Mouse (Mus musculus) c-Kit-negative CD71-positive TER-119-positive erythroid progenitor cells, embryonic 14.5 days (primary cell): ENCODE measurements around the gene Colec11.

ENCODE experiments used
- DNase-seq: peaks from one replicate; pipeline ENCODE4 v3.0.0-alpha.2; 2013; ENCODE audit warnings: low read depth, low spot score

Gene Colec11

DNA sequence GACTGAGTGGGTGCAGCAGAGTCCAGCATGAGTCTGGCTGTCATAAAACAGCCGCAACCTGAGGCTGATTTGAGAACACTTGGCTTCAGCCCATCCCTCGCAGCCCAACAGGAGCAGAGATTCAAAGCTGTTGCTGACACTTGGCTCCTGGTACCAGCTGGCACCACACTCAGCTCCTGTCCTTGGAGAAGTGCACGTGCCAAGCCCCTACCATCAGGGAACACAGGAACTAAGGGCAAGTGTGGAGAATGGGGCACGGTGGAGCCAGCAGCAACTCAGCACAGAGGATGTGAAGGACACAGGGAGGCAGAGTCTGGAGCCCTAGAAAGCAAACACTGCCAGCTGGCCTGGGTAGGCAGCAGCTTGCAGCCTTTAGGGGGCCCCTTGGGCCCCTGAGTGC is 20.9 kb downstream of the Colec11 start:
- no peak for DNase-seq

DNA sequence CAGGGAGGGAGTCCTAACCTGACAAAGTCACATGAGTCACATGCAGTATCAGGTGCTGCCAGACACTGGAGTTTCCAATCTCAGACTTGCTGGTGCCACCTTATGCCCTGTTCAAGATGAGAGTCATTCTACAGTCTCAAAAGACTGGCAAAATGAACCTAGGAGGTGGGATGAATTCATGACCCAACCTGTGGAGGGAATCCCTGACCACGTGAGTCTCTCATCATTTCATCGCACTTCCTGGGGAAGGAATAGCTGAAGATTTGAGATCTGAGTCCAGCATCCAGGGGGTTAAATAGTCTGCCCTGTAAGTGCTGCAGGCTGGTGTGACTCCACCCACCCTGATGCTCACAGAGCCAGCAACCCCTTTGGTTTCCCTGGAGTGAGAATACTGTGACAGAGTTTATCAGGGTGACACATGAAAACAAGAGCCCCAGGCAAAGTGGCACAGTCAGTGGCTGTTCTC is 24.6 kb downstream of the Colec11 start:
- no peak for DNase-seq

DNA sequence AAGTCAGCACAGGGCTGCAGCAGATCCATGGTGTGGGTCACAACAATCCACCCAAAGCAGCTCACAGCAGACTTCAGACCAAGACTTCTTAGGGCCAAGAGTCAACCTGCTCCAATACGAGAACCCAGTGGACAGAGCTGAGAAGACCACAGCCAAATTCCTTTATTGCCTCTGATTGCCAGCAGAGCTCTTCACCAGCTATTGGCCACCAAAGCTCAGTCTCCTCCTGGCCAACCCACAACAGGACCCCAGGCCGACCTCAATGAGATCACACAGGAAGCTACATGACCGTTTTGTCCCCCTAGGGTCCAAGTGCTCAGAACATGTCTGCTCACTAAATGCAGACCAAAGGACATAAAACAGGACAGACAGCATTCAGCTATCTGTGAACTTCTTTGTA is 25.1 kb downstream of the Colec11 start:
- DNase-seq: no peak

DNA sequence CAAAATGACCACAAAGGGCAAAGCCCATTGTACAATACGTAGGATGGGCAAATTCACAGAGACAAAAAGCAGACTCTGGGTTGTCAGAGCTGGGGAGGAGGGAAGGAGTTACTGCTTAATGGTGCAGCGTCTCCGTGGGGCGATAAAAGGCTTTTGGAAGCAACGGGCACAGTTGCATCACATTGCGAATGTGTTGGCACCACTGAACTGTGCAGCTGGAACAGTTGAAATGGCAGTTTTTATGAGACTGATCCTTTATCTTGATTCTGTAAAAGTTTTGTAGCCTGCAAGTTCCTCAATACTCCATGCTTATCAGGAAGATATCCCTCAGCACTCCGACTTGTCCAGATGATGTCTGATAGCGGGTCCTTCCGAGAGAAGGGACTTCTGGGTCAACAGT is 25.5 kb downstream of the Colec11 start:
- DNase-seq: no peak

DNA sequence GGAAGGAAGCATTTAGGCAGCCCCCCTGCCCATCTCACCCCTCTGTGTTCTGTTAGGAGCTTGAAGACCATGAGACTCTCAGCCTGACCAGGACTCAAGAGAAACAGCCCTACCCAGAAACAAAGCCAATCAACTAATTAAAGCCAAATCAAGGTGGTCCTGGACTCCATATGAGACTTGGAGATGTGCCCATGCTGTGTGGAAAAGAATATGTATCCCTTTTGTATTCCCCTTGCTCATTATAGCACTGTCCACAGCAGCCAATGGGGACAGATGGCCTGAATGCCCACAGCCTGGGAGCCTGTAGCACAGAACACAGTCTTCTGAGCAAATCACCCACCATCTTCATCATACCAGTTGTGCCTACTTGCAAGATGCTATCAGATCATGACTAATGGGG is 26.3 kb downstream of the Colec11 start:
- no peak for DNase-seq

DNA sequence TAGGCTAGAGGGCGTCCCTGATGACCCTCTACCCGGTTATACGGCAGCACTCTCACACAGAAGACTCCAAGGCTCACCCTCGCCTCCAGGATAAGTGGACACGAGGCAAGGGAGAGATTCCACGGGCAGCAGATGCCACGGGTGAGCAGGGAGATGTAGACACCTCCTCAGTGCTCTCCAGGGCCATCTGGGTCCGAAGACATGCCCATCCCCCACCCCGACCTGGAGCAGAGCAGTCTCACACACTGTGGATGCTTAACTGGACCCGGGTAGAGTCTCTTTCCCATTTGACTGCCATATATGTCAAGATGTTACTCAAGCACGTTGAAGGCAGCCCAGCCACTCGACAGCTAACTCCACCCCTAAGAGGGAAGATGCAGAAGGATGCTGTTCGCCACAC is 32.7 kb downstream of the Colec11 start:
- DNase-seq: no peak

DNA sequence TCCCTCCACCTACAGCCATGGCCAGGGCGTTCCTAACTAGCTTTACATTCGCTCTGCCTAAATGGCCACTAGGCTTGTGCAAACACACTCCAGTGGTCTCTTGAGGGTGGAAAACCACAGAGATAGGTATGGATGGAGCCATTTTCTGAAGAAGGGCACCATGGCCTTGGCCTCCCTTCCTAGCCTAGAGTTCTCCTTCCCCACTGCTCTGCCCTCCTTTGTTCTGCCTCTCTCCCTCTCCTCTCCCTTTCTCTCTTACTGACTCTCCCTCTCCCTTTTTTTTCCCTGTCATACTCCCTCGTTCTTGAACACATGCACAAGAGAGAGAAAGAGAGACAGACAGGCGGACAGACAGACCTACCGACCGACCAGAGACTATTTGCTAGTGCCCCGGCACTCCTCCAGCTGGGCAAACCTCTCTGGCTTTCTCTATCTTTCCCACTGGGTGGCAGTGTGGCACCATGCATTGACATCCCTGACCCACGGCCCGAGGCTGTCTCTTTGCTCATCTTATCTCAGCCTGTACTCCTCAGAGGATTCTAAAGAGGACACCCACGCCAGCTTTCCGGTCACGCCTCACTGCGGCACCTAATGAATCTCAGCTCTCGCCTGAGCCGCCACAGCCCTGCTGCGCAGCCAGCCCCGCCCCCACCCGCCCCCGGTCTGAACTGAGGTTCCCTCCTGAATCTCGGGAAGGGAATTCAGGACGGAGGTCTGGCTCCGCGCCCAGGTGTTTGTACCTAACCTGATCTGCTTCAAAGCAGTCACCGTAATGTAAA is 33.9 kb downstream of the Colec11 start:
- DNase-seq: peak; percentile 11

DNA sequence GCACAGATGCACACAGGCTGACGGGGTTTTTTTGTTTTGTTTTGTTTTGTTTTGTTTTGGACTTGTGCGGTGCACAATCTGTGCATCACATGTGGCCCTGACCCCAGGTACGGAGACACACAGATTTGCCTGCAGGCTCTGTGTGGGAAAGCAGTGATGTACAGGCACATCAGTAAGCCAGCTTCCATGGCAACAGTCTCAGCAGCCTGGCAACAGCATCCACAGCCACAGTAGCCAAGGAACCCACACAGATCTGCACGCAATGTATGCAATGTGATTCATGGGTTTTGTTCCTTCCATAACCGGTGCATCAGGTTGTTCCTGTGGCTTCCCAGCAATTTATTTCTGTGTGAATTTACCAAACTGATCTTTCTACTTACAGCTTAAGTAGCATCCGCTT is 35.2 kb downstream of the Colec11 start:
- no peak for DNase-seq

DNA sequence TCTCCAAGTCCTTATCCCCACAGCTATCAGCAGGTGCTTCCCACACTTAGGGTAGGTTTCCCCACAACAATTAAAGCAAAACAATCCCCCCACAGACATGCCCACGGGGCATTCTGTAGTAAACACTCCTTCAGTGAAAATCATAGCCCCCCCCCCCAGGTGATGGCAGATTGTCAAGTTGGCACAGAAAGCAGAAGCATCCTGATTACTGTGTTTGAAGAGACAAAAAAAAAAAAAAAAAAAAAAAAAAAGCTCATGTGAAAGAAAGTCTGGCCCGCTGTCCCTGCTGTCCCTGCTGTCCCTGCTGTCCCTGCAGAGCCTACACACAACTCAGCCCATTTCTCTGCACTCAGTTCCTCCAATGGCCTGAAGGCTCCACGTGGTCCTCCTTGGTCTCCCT is 39.1 kb downstream of the Colec11 start:
- DNase-seq: no peak

DNA sequence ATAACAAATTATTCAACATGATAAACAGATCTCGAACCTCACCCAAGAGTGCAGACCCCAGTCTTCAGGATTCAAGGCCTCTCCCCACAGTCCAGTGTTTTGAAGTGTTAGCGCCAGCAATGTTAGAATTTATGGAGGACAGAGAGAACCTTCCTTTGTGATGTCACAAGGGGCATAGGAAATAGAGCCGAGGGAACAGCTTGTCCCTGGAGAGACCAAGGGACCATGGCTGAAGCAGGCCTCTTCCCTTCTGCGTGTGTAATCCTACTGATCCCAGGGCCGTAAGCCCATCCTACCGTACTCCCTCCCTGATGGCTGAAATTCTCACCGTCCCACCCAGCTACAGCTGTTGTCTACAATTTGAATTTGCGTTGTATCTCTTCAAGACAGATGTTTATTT is 40.8 kb downstream of the Colec11 start, which contains the start of gene Allc:
Gene Allc (minus strand): TSS at position 101 of the 400 bp plus-strand sequence.
- DNase-seq: no peak

DNA sequence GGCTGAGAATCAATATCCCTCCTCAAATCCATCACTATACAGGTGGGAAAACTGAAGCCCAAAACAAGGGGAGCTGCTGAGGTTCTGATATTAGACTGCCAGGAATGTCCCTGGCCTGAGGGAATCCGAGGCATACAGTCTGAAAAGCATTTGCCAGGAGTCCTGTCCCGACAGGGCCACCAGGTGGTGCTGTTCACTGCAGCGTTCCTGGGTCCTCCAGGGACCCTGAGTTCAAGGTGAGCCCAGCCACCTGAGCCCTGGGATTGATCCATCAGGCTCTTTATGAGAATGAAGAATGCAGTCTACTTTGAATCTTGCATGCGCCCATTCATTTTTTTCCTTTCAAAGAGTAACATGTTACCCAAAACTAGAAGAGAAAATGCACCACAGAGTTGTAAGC is 44.0 kb downstream of the Colec11 start:
- no peak for DNase-seq

DNA sequence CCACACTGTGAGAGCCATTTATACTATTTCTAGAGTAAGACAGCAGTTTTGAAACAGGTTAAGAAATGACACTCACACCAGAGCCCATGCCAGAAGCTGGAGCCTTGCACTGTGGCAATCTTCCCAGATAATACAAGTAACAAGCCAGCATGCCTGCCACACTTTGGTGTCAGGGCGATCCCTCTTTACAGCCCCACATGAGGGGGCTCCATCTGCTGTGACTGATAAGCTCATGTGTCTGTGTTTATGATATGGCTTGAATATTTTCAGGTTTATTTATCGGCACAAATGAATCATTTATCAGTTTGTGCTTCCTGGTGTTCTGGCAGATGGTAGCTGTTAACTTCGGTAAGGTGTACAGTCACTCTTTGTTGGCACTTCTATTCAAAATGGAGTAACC is 45.0 kb downstream of the Colec11 start:
- DNase-seq: no peak

DNA sequence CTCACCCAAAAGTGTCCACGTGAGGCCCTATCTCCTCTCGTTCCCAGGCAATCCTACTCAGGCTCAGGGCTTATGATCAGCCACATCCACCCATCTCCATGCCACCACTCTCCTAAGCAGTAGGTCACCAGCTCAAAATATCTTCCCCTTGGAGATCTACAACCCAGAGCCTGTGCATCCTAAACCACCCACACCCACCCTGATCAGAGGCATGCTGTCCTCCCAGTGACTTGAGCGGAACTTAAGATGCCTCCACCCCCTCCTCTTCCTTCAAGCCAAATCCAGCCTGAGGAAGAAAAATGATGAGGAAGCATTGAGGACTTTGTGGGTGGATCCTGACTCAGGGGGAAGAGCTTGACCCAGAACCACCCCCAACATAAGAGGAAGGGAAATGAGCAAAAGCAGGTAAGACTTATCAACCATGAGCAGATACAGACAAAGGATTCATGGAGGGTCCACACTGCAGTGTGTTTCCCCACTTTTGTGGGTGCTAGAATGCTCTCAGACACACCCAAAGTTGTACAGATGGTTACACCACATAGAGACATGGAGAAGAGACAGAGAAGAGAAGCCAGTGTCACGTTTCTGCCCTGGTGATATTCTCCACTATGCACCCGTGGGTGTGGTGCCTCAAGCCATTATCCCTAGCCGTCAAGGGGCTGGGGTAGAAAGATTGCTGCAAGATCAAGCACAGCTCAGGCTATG is 47.7 kb downstream of the Colec11 start:
- DNase-seq: no peak

DNA sequence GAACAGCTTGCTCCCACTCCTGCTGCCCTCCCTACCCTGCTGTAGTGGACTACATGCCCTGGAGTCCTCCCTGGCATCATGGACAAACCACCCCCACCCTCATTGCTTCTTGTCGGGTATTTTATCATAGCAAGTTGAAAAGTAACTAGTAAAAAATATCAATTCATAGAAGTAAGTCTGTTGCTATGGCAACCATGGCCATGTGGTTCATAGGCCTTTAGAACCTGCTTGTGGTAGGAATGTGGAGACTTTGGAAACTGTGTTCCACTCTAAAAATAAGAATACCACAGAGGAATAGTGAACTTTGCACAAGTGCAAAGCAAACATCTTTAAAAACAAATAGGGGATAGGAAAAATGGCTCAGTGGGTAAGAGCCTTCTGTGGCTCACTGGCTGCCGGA is 50.9 kb downstream of the Colec11 start:
- no peak for DNase-seq

DNA sequence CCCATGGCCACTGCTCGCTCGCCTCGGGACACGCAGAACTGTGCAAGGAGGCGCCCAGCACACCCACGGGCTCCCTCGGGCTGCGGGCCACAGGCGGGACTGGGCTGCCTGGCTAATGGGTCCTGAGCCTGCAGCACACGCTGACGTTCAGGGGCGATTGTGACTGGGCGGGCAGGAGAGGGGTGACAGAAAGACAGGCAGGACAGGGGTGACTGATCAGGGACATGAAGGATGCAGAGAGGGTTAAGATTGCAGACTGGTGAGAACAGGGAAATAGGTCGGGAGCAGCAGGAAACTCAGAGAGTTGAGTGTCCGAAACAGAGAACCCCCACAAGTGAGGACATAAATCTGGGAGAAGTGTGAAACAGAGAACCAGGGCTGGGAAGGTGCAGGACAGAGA is 70.9 kb downstream of the Colec11 start, which contains the start of gene Dcdc2c:
Gene Dcdc2c (minus strand): TSS at position 101 of the 400 bp plus-strand sequence.
- DNase-seq: no peak

DNA sequence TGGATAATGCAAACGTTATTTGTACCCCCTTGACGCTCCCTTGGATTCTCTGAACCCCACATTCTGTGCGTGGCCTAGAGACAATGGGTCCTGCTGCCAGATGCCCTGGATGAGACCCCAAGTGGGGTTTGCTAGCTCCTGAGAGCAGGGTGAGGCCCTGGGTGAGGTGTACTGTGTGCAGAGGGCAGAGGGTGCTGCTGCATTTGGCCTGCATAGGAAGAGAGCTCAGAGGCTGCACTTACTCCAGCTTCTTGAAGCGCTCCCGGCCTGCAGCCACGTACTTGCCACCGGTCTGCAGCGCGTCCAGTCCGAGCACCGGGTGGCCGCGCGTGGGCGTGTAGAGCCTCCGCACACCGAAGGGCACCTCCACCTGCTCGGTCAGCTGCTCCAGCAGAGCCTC is 71.4 kb downstream of the Colec11 start:
- DNase-seq: no peak

DNA sequence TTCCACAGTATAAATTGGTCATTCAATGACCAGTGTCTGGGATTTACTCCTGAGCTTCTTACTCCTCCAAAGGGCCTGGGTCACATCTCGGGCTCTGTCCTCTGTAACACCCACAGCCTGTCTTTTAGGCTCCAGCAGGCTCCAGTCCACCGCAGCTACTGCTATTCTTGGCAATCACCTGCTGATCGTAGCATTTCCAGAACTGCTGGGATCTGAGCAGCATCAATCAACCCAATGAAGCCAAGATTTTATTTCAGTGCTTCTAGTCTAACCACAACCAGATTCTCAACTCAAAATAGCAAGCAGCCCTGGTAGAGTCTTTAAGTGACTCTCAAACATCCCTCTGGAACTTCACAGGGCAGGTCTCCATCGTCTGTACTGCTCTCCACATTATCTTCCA is 74.3 kb downstream of the Colec11 start:
- DNase-seq: no peak
